Mouse (Mus musculus): ENCODE results near the gene Cd320. TPM values are rescaled to one million over a fixed set of nuclear protein-coding genes. Genes with fewer than 3 reads are reported as not detected.
A peak's percentile ranks its signal among the peaks of the same experiment; 100 is the strongest.

Gene Cd320
- polyA plus RNA-seq, 1 experiment from 2014 or later: 111 TPM

- ATAC-seq (ENCODE audit: low FRiP score, low TSS enrichment): peak; percentile 97
- H3K9me3 ChIP-seq (ENCODE audit: control insufficient read depth, low read length): no peaks in the 10 kb centered on the region
- H3K27me3 ChIP-seq (ENCODE audit: control insufficient read depth, insufficient read depth, low read length): no peaks in the 10 kb centered on the region
- peak within 1 kb of the TSS; percentile 89 for H3K4me2 ChIP-seq (replicated peaks; ENCODE audit: low read depth, low read length)
- under 1% methylated on average over 36 of the region's 36 CpGs for WGBS
- no peaks in the 10 kb centered on the region for H3K36me3 ChIP-seq (ENCODE audit: control insufficient read depth, insufficient read depth, low read length)
- H3K27ac ChIP-seq (ENCODE audit: low read depth, low read length): peak within 1 kb of the TSS; percentile 71; the same call in 1 of the 2 replicates
- peaks cover 12% of the 10 kb centered on the region for H3K4me1 ChIP-seq (ENCODE audit: control insufficient read depth, insufficient read depth, low read length)
- H3K9ac ChIP-seq (ENCODE audit: low read depth, low read length): peak within 1 kb of the TSS; percentile 65
- peak within 1 kb of the TSS; percentile 58 for H3K4me3 ChIP-seq (ENCODE audit: low read length)
These were observed 32.4 kb upstream of the Cd320 start, which contains the start of gene Kank3 for GRCm38 (mm10) chr17:33810334-33811141. Gene Kank3 (plus strand): TSS chr17:33810519.

GRCm38 (mm10) chr17:33811142-33811516 lies 31.8 kb upstream of the Cd320 start:
- H3K36me3 ChIP-seq (ENCODE audit: control insufficient read depth, insufficient read depth, low read length): no peaks in the 10 kb centered on the region
- H3K9ac ChIP-seq (ENCODE audit: low read depth, low read length): peak overlapping the region; percentile 65; the same call in 1 of the 2 replicates
- H3K9me3 ChIP-seq (ENCODE audit: control insufficient read depth, low read length): no peaks in the 10 kb centered on the region
- 13% methylated on average over 7 of the region's 7 CpGs for WGBS
- H3K4me1 ChIP-seq (ENCODE audit: control insufficient read depth, insufficient read depth, low read length): peaks cover 12% of the 10 kb centered on the region
- ATAC-seq (ENCODE audit: low FRiP score, low TSS enrichment): no peak
- H3K27me3 ChIP-seq (ENCODE audit: control insufficient read depth, insufficient read depth, low read length): no peaks in the 10 kb centered on the region
- peak overlapping the region; percentile 89 for H3K4me2 ChIP-seq (replicated peaks; ENCODE audit: low read depth, low read length)
- peak overlapping the region; percentile 58 for H3K4me3 ChIP-seq (ENCODE audit: low read length)
- peak overlapping the region; percentile 71; the same call in 1 of the 2 replicates for H3K27ac ChIP-seq (ENCODE audit: low read depth, low read length)

- no peaks in the 10 kb centered on the region for H3K36me3 ChIP-seq (ENCODE audit: control insufficient read depth, insufficient read depth, low read length)
- H3K4me3 ChIP-seq (ENCODE audit: low read length): no peak overlapping the region
- no peak overlapping the region for H3K9ac ChIP-seq (ENCODE audit: low read depth, low read length)
- peak overlapping the region; percentile 0; the same call in 1 of the 2 replicates for H3K4me2 ChIP-seq (replicated peaks; ENCODE audit: low read depth, low read length)
- H3K4me1 ChIP-seq (ENCODE audit: control insufficient read depth, insufficient read depth, low read length): peaks cover 16% of the 10 kb centered on the region
- no peaks in the 10 kb centered on the region for H3K9me3 ChIP-seq (ENCODE audit: control insufficient read depth, low read length)
- H3K27ac ChIP-seq (ENCODE audit: low read depth, low read length): no peak overlapping the region; the same call in 1 of the 2 replicates
- no peaks in the 10 kb centered on the region for H3K27me3 ChIP-seq (ENCODE audit: control insufficient read depth, insufficient read depth, low read length)
- 11% methylated on average over 3 of the region's 3 CpGs for WGBS
- no peak for ATAC-seq (ENCODE audit: low FRiP score, low TSS enrichment)
These were observed 30.4 kb upstream of the Cd320 start for GRCm38 (mm10) chr17:33812475-33812874.

GRCm38 (mm10) chr17:33812990-33813389 lies 29.9 kb upstream of the Cd320 start:
- no peak for ATAC-seq (ENCODE audit: low FRiP score, low TSS enrichment)
- no peak overlapping the region for H3K9ac ChIP-seq (ENCODE audit: low read depth, low read length)
- peaks cover 19% of the 10 kb centered on the region for H3K4me1 ChIP-seq (ENCODE audit: control insufficient read depth, insufficient read depth, low read length)
- H3K36me3 ChIP-seq (ENCODE audit: control insufficient read depth, insufficient read depth, low read length): no peaks in the 10 kb centered on the region
- H3K9me3 ChIP-seq (ENCODE audit: control insufficient read depth, low read length): no peaks in the 10 kb centered on the region
- H3K27me3 ChIP-seq (ENCODE audit: control insufficient read depth, insufficient read depth, low read length): no peaks in the 10 kb centered on the region
- no peak overlapping the region; the same call in 1 of the 2 replicates for H3K27ac ChIP-seq (ENCODE audit: low read depth, low read length)
- WGBS: 38% methylated on average over 4 of the region's 4 CpGs
- peak overlapping the region; percentile 0; the same call in 1 of the 2 replicates for H3K4me2 ChIP-seq (replicated peaks; ENCODE audit: low read depth, low read length)
- no peak overlapping the region for H3K4me3 ChIP-seq (ENCODE audit: low read length)

- Histone ChIP-seq H3K4me1 (ENCODE audit: control insufficient read depth, insufficient read depth, low read length) (peaks cover 26% of the 10 kb centered on the region), H3K36me3 (ENCODE audit: control insufficient read depth, insufficient read depth, low read length) (peaks cover 18% of the 10 kb centered on the region), H3K27ac (ENCODE audit: low read depth, low read length) (no peak overlapping the region), H3K27me3 (ENCODE audit: control insufficient read depth, insufficient read depth, low read length) (no peaks in the 10 kb centered on the region), H3K4me2 (replicated peaks; ENCODE audit: low read depth, low read length) (no peak overlapping the region), H3K4me3 (ENCODE audit: low read length) (no peak overlapping the region), H3K9ac (ENCODE audit: low read depth, low read length) (no peak overlapping the region), H3K9me3 (ENCODE audit: control insufficient read depth, low read length) (no peaks in the 10 kb centered on the region)
- 87% methylated on average over 6 of the region's 6 CpGs for WGBS
- no peak for ATAC-seq (ENCODE audit: low FRiP score, low TSS enrichment)
These were observed 27.5 kb upstream of the Cd320 start for GRCm38 (mm10) chr17:33815399-33815798.

GRCm38 (mm10) chr17:33816612-33817011 lies 26.3 kb upstream of the Cd320 start:
- Histone ChIP-seq H3K9me3 (ENCODE audit: control insufficient read depth, low read length) (no peaks in the 10 kb centered on the region), H3K9ac (ENCODE audit: low read depth, low read length) (no peak overlapping the region; the same call in 1 of the 2 replicates), H3K27me3 (ENCODE audit: control insufficient read depth, insufficient read depth, low read length) (no peaks in the 10 kb centered on the region), H3K4me2 (replicated peaks; ENCODE audit: low read depth, low read length) (peak overlapping the region; percentile 80), H3K27ac (ENCODE audit: low read depth, low read length) (peak overlapping the region; percentile 89), H3K4me3 (ENCODE audit: low read length) (peak overlapping the region; percentile 58), H3K4me1 (ENCODE audit: control insufficient read depth, insufficient read depth, low read length) (peaks cover 30% of the 10 kb centered on the region), H3K36me3 (ENCODE audit: control insufficient read depth, insufficient read depth, low read length) (peaks cover 30% of the 10 kb centered on the region)
- ATAC-seq (ENCODE audit: low FRiP score, low TSS enrichment): no peak
- 58% methylated on average over 5 of the region's 5 CpGs for WGBS

GRCm38 (mm10) chr17:33817184-33817968 lies 25.5 kb upstream of the Cd320 start:
- peak overlapping the region; percentile 58 for H3K4me3 ChIP-seq (ENCODE audit: low read length)
- H3K36me3 ChIP-seq (ENCODE audit: control insufficient read depth, insufficient read depth, low read length): peaks cover 38% of the 10 kb centered on the region
- peak overlapping the region; percentile 89 for H3K27ac ChIP-seq (ENCODE audit: low read depth, low read length)
- no peaks in the 10 kb centered on the region for H3K9me3 ChIP-seq (ENCODE audit: control insufficient read depth, low read length)
- ATAC-seq (ENCODE audit: low FRiP score, low TSS enrichment): peak; percentile 97
- peaks cover 33% of the 10 kb centered on the region for H3K4me1 ChIP-seq (ENCODE audit: control insufficient read depth, insufficient read depth, low read length)
- WGBS: under 1% methylated on average over 74 of the region's 89 CpGs
- H3K27me3 ChIP-seq (ENCODE audit: control insufficient read depth, insufficient read depth, low read length): no peaks in the 10 kb centered on the region
- H3K9ac ChIP-seq (ENCODE audit: low read depth, low read length): peak overlapping the region; percentile 82
- peak overlapping the region; percentile 80 for H3K4me2 ChIP-seq (replicated peaks; ENCODE audit: low read depth, low read length)

GRCm38 (mm10) chr17:33817969-33818643 lies 24.8 kb upstream of the Cd320 start:
- Histone ChIP-seq H3K9me3 (ENCODE audit: control insufficient read depth, low read length) (no peaks in the 10 kb centered on the region), H3K9ac (ENCODE audit: low read depth, low read length) (peak overlapping the region; percentile 82), H3K27me3 (ENCODE audit: control insufficient read depth, insufficient read depth, low read length) (no peaks in the 10 kb centered on the region), H3K4me1 (ENCODE audit: control insufficient read depth, insufficient read depth, low read length) (peaks cover 31% of the 10 kb centered on the region), H3K36me3 (ENCODE audit: control insufficient read depth, insufficient read depth, low read length) (peaks cover 45% of the 10 kb centered on the region), H3K4me3 (ENCODE audit: low read length) (peak overlapping the region; percentile 58), H3K4me2 (replicated peaks; ENCODE audit: low read depth, low read length) (peak overlapping the region; percentile 80), H3K27ac (ENCODE audit: low read depth, low read length) (peak overlapping the region; percentile 89)
- WGBS: 11% methylated on average over 33 of the region's 33 CpGs
- ATAC-seq (ENCODE audit: low FRiP score, low TSS enrichment): peak; percentile 47

Measured in kidney, embryonic 14.5 days (tissue).